10 mouse cellular contexts compared by ENCODE assay signal in the genomic region with DNA sequence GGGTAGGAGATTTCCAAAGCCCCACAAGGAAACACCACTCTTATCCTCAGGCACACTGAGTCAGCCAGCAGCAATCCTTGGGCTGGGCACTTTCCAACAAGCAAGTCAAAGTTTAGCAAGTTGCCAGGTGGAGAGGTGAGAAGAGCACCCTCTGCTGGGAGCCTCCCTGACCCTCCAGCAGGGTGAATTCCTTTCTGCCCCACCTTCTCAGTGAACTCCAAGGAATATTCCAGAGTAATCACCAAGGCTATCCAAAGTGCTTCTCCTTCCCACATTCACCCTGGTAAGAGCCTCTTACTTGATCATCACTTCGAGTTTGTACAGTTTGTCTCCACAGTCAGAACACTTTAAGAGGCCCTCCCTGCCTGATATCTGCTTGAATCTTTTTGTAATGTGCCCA.
A peak's percentile ranks its signal among the peaks of the same experiment; 100 is the strongest.
DNase-seq lines count a peak whose midpoint lies in the region; ATAC-seq and TF ChIP-seq lines count a peak whose summit lies in the region.
"Had no signal": no experiment of that assay in that cellular context is flagged by ENCODE, and none has a peak within 500 bp of the region (broad histone marks: within the 10 kb centered on the region; RNA-seq: fewer than 3 reads in every experiment).

No protein-coding gene starts in this region.

- no peak for TF ChIP-seq POLR2A in liver, adult 2 months (IDR thresholded peaks at IDR 0.05; ENCODE audit: extremely low read depth, insufficient read depth, low read length)

- peak; percentile 13 to 23 for DNase-seq in cerebellum, postnatal 10 days
- no peak for DNase-seq in cerebellum, adult 9-11 months
- peak; percentile 28 for DNase-seq in liver, adult 2 months (ENCODE audit: extremely low read depth, low read depth, low spot score)
- peak; percentile 67 for DNase-seq in adipocyte (ENCODE audit: low spot score)
- DNase-seq in lung, postnatal 36 days = peak; percentile 70
- DNase-seq in hindbrain, embryonic 11.5 days (ENCODE audit: low spot score) = no peak

- no peaks in the 10 kb centered on the region for H3K9me3 ChIP-seq in liver, embryonic 12.5 days (replicated peaks)
- H3K9me3 ChIP-seq in hindbrain, embryonic 11.5 days (ENCODE audit: control insufficient read depth, low read length) = no peaks in the 10 kb centered on the region
- H3K9me3 ChIP-seq: midbrain, embryonic 15.5 days had no signal

- WGBS in liver, adult 2 months = 76% methylated on average over 1 of the region's 1 CpGs
- 53% methylated on average over 1 of the region's 1 CpGs for WGBS in liver, embryonic 12.5 days (ENCODE audit: insufficient replicate concordance)
- 81% methylated on average over 1 of the region's 1 CpGs for WGBS in hindbrain, embryonic 11.5 days

- no peak overlapping the region for H3K27ac ChIP-seq in liver, adult 2 months (replicated peaks; ENCODE audit: insufficient read depth, low read depth, low read length)
- no peak overlapping the region for H3K27ac ChIP-seq in liver, embryonic 12.5 days
- H3K27ac ChIP-seq in hindbrain, embryonic 11.5 days (ENCODE audit: low read depth, low read length) = no peak overlapping the region
- H3K27ac ChIP-seq: midbrain, embryonic 15.5 days had no signal

- H3K79me2 ChIP-seq in liver, adult 2 months (ENCODE audit: control insufficient read depth, insufficient read depth, low read length) = no peaks in the 10 kb centered on the region

- no peak overlapping the region for H3K4me2 ChIP-seq in liver, embryonic 12.5 days
- no peak overlapping the region for H3K4me2 ChIP-seq in hindbrain, embryonic 11.5 days (replicated peaks; ENCODE audit: low read depth, low read length)
- H3K4me2 ChIP-seq: midbrain, embryonic 15.5 days had no signal

- no peaks in the 10 kb centered on the region for H3K36me3 ChIP-seq in liver, adult 2 months (ENCODE audit: control insufficient read depth, insufficient read depth, low read length)
- H3K36me3 ChIP-seq in liver, embryonic 12.5 days = no peaks in the 10 kb centered on the region
- no peaks in the 10 kb centered on the region for H3K36me3 ChIP-seq in hindbrain, embryonic 11.5 days (ENCODE audit: control insufficient read depth, insufficient read depth, low read length)
- H3K36me3 ChIP-seq: midbrain, embryonic 15.5 days had no signal

- H3K4me1 ChIP-seq in liver, adult 2 months (ENCODE audit: control insufficient read depth, insufficient read depth, low read length) = peaks cover 3% of the 10 kb centered on the region; the same call in 1 of the 2 replicates
- no peaks in the 10 kb centered on the region for H3K4me1 ChIP-seq in liver, embryonic 12.5 days
- no peaks in the 10 kb centered on the region for H3K4me1 ChIP-seq in hindbrain, embryonic 11.5 days (replicated peaks; ENCODE audit: control insufficient read depth, insufficient read depth, low read length)
- H3K4me1 ChIP-seq: midbrain, embryonic 15.5 days had no signal

- TF ChIP-seq CTCF in liver, adult 2 months (IDR thresholded peaks at IDR 0.05; ENCODE audit: low read depth, low read length) = peak; percentile 57

- no peak overlapping the region for H3K9ac ChIP-seq in liver, adult 2 months (ENCODE audit: low read depth, low read length)
- H3K9ac ChIP-seq in liver, embryonic 12.5 days = no peak overlapping the region
- no peak overlapping the region for H3K9ac ChIP-seq in hindbrain, embryonic 11.5 days (ENCODE audit: low read depth, low read length)
- H3K9ac ChIP-seq: midbrain, embryonic 15.5 days had no signal

- no peak overlapping the region for H3K4me3 ChIP-seq in liver, adult 2 months (ENCODE audit: insufficient read depth, low read depth, low read length)
- H3K4me3 ChIP-seq in liver, embryonic 12.5 days = no peak overlapping the region
- no peak overlapping the region for H3K4me3 ChIP-seq in hindbrain, embryonic 11.5 days (ENCODE audit: low read depth, low read length)
- H3K4me3 ChIP-seq: midbrain, embryonic 15.5 days had no signal

- no peak for ATAC-seq in liver, embryonic 12.5 days
- no peak for ATAC-seq in hindbrain, embryonic 11.5 days (ENCODE audit: low FRiP score)
- no peak for ATAC-seq in activated CD4-positive, CD25-positive, alpha-beta regulatory T cell, adult 4 months
- ATAC-seq: hindbrain, embryonic 16.5 days; midbrain, embryonic 15.5 days had no signal

- H3K27me3 ChIP-seq in liver, adult 2 months (ENCODE audit: control insufficient read depth, insufficient read depth, low read length) = no peaks in the 10 kb centered on the region
- H3K27me3 ChIP-seq in liver, embryonic 12.5 days (replicated peaks) = no peaks in the 10 kb centered on the region
- H3K27me3 ChIP-seq in hindbrain, embryonic 11.5 days (ENCODE audit: control insufficient read depth, insufficient read depth, low read length) = no peaks in the 10 kb centered on the region
- H3K27me3 ChIP-seq: midbrain, embryonic 15.5 days had no signal

Comparison
In these comparisons a context has a peak if more than half of its experiments do, and no peak if none do; other contexts are left out.
1. DNase-seq: peak in cerebellum, postnatal 10 days (2 of 2), liver, adult 2 months (single experiment), adipocyte (single experiment) and lung, postnatal 36 days (single experiment); none in cerebellum, adult 9-11 months (single experiment) and hindbrain, embryonic 11.5 days (single experiment).